Mouse (Mus musculus) liver, embryonic 14.5 days (tissue): ENCODE measurements around the gene Tmtc1. TPM values are rescaled to one million over a fixed set of nuclear protein-coding genes. Genes with fewer than 3 reads are reported as not detected.

Source experiments
- ATAC-seq: fragments of 200-750 bp; cut with Nextera tagmentation; 2 replicates; pipeline ENCODE4 v1.8.0; 2017; ENCODE audit warnings: moderate number of reproducible peaks, mild to moderate bottlenecking, moderate library complexity; ENCODE audit not compliant: insufficient read depth
- DNase-seq, 3 experiments: peaks; one replicate each; pipeline ENCODE4 v3.0.0-alpha.2; 2012 to 2013; ENCODE audit warnings: low read depth in 3 of 3, low spot score in 3 of 3
- H3K27ac ChIP-seq: fragments of 300-500 bp; sonication (generic); 2 replicates; pipeline ENCODE4 v1.5.1; 2014; ENCODE audit warnings: moderate library complexity, mild to moderate bottlenecking, control low read depth, inconsistent platforms
- H3K27me3 ChIP-seq: fragments of 300-500 bp; sonication (generic); 2 replicates; pipeline ENCODE4 v1.6.1; 2014; ENCODE audit warnings: mild to moderate bottlenecking, low read length, moderate library complexity; ENCODE audit not compliant: control insufficient read depth, insufficient read depth
- H3K36me3 ChIP-seq: fragments of 300-500 bp; sonication (generic); replicated peaks from 2 replicates; pipeline ENCODE4 v1.6.1; 2014; ENCODE audit warnings: low read depth; ENCODE audit not compliant: control insufficient read depth, insufficient read depth
- H3K4me1 ChIP-seq, 2 experiments: fragments of 200-500 bp in 1 of 2; fragments of 300-500 bp in 1 of 2; sonication (generic) in 1 of 2; replicated peaks; 2 replicates each; pipeline ENCODE4 v1.6.1; 2012 to 2014; ENCODE audit warnings: antibody characterized with exemption in 1 of 2, inconsistent platforms in 1 of 2, low read length in 1 of 2; ENCODE audit not compliant: control insufficient read depth in 2 of 2, insufficient read depth in 2 of 2
- H3K4me2 ChIP-seq: fragments of 300-500 bp; sonication (generic); 2 replicates; pipeline ENCODE4 v1.6.1; 2014; ENCODE audit warnings: low read depth, mild to moderate bottlenecking, control low read depth, moderate library complexity
- H3K4me3 ChIP-seq, 2 experiments: fragments of 200-500 bp in 1 of 2; fragments of 300-500 bp in 1 of 2; sonication (generic) in 1 of 2; 2 replicates each; pipeline ENCODE4 v1.5.1; 2012 to 2014; ENCODE audit warnings: low read depth in 2 of 2, low read length in 2 of 2, mild to moderate bottlenecking in 2 of 2, control low read depth in 1 of 2, inconsistent platforms in 1 of 2, moderate library complexity in 1 of 2; ENCODE audit not compliant: insufficient read depth in 1 of 2
- H3K9ac ChIP-seq: fragments of 300-500 bp; sonication (generic); replicated peaks from 2 replicates; pipeline ENCODE4 v1.6.1; 2014; ENCODE audit warnings: mild to moderate bottlenecking, control low read depth, moderate library complexity
- H3K9me3 ChIP-seq: fragments of 300-500 bp; sonication (generic); 2 replicates; pipeline ENCODE4 v1.6.1; 2016; ENCODE audit warnings: low read length, mixed read lengths; ENCODE audit not compliant: control insufficient read depth
- CTCF ChIP-seq: IDR thresholded peaks from 2 replicates; pipeline ENCODE4 v1.5.1; 2016; ENCODE audit warnings: antibody characterized with exemption, low read depth, control low read depth
- EP300 ChIP-seq: IDR thresholded peaks from 2 replicates; pipeline ENCODE4 v1.6.1; 2016; ENCODE audit warnings: antibody characterized with exemption, low read depth
- WGBS: fragments of 180-500 bp; shearing (Covaris S2); extraction: QIAGEN DNeasy Blood & Tissue Kit; methylation state at CpG from one replicate; pipeline ENCODE4 v1.1.7; 2014; ENCODE audit not compliant: insufficient replicate concordance; 5-methylcytosine and 5-hydroxymethylcytosine counted together
- polyA plus RNA-seq, 2 experiments: library from polyadenylated mRNA; depleted of rRNA in 1 of 2; stranded (reverse) in 1 of 2; unstranded in 1 of 2; fragments of >200 nt; fragmentation: Nextera tagmentation in 1 of 2; extraction: Ambion mirVana in 1 of 2; gene quantifications; 2 replicates each; pipeline versions ENCODE4 v1.2.1 to v1.2.3; 2012 to 2014

Gene Tmtc1
- polyA plus RNA-seq, 2 experiments = 0.04 to 0.09 TPM

DNA sequence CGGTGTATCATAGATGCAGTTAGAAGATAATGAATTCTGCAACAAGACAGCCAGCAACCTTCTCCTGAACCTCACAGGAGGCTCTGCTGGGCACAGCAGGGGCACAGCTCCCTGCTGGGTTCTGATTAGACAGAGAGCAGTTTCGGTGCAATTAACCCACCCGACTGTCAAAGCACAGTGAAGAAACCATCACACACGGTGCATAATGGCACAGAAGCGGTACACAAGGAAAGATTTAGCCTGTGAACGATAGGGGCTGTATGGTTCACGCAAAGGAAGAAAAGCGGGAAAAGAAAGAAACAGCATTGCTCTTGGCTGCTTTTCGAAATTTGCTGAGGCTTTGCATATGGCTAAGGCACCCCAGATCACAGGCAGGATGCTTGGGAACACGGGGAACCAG, 52.0 kb downstream of the Tmtc1 start:
- no peaks in the 10 kb centered on the region for H3K4me1 ChIP-seq
- H3K27ac ChIP-seq = no peak overlapping the region
- H3K36me3 ChIP-seq = no peaks in the 10 kb centered on the region
- ATAC-seq (no peak), DNase-seq (no peak)
- H3K4me3 ChIP-seq = no peak overlapping the region
- TF ChIP-seq CTCF (no peak), EP300 (no peak)
- H3K9ac ChIP-seq = no peak overlapping the region
- 51% methylated on average over 10 of the region's 10 CpGs for WGBS
- H3K27me3 ChIP-seq = no peaks in the 10 kb centered on the region
- H3K4me2 ChIP-seq = no peak overlapping the region
- H3K9me3 ChIP-seq = no peaks in the 10 kb centered on the region

DNA sequence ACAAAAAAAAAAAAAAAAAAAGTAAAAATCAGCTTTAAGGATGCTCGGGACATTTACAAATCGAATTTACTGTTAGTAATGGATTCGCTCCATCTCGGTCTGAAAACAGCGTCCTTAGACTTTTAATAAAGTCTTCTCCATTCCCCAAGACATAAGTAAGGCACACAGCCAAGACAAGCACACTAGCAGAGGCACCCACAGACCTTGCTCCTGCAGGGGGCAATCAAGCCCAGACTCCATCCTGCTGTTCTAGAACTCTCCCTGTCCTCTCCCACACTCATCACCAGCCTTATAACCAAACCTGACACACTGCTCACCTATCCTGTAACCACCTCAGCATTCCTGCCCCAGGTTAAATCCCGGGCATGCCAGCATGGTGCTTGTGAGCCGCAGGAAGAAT, 52.9 kb downstream of the Tmtc1 start:
- Histone ChIP-seq H3K4me2 (no peak overlapping the region), H3K36me3 (no peaks in the 10 kb centered on the region), H3K9ac (no peak overlapping the region), H3K9me3 (no peaks in the 10 kb centered on the region), H3K27me3 (no peaks in the 10 kb centered on the region), H3K4me1 (no peaks in the 10 kb centered on the region), H3K4me3 (no peak overlapping the region), H3K27ac (no peak overlapping the region)
- no peak for ATAC-seq
- TF ChIP-seq EP300 (no peak), CTCF (no peak)
- 62% methylated on average over 7 of the region's 7 CpGs for WGBS
- no peak for DNase-seq

DNA sequence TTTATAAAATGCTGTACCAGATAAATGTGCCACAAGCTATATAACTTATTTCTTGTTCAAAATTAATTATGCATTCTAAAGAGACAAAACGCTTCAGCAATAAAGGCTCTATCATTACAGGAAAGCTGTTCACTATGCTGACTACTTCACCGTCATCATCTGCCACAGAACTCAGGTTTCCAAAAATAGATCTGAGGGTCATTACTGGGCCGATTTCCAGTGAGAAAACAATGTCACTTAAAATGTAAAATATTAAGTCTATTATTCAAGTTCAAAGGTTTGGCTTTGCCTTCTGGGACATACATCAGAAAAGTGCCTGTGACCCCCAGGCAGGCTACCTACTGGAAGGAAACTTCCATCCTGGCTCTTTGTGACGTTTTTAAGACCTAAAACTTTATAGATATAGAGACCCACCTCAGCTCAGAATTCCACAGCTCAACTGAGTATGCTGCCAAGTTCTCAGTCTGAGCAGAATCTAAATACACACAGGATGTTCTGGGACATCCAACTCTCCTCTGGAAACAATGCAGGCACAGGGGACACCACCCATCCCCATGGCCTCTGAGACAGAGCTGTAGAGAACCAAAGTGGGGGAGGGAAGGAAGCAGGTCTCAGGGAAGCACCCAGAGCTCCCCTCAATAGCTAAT, 53.4 kb downstream of the Tmtc1 start:
- TF ChIP-seq CTCF (no peak), EP300 (no peak)
- H3K9ac ChIP-seq = no peak overlapping the region
- H3K36me3 ChIP-seq = no peaks in the 10 kb centered on the region
- no peak for DNase-seq
- H3K4me3 ChIP-seq = no peak overlapping the region
- H3K4me1 ChIP-seq = no peaks in the 10 kb centered on the region
- H3K27me3 ChIP-seq = no peaks in the 10 kb centered on the region
- no peak overlapping the region for H3K4me2 ChIP-seq
- no peaks in the 10 kb centered on the region for H3K9me3 ChIP-seq
- H3K27ac ChIP-seq = no peak overlapping the region
- WGBS = 31% methylated on average over 4 of the region's 4 CpGs
- no peak for ATAC-seq

DNA sequence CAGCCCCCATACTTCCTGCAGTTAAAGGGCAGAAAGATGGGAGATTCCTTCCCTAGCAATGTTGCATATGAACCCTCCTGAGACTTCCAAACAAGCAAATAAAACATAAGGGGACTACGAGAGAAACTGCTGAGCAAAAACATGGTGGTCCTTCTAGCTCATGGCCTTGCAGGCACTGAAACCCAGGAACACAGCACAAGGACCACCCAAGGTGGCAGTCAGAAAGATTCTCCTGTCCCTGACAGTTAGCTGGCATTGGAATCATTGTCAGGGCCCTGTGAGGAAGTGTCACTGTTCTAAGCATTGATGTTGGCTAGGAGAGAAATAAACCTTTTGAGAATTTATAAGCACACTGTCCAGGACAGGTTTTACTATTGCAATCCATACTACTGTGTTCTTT, 56.2 kb downstream of the Tmtc1 start:
- Histone ChIP-seq H3K9me3 (no peaks in the 10 kb centered on the region), H3K36me3 (no peaks in the 10 kb centered on the region), H3K9ac (no peak overlapping the region), H3K4me3 (no peak overlapping the region), H3K4me1 (no peaks in the 10 kb centered on the region), H3K27me3 (no peaks in the 10 kb centered on the region), H3K4me2 (no peak overlapping the region), H3K27ac (no peak overlapping the region)
- DNase-seq = no peak
- ATAC-seq = no peak
- no peak for TF ChIP-seq CTCF
- no peak for TF ChIP-seq EP300
- WGBS = 41% methylated on average over 1 of the region's 1 CpGs

DNA sequence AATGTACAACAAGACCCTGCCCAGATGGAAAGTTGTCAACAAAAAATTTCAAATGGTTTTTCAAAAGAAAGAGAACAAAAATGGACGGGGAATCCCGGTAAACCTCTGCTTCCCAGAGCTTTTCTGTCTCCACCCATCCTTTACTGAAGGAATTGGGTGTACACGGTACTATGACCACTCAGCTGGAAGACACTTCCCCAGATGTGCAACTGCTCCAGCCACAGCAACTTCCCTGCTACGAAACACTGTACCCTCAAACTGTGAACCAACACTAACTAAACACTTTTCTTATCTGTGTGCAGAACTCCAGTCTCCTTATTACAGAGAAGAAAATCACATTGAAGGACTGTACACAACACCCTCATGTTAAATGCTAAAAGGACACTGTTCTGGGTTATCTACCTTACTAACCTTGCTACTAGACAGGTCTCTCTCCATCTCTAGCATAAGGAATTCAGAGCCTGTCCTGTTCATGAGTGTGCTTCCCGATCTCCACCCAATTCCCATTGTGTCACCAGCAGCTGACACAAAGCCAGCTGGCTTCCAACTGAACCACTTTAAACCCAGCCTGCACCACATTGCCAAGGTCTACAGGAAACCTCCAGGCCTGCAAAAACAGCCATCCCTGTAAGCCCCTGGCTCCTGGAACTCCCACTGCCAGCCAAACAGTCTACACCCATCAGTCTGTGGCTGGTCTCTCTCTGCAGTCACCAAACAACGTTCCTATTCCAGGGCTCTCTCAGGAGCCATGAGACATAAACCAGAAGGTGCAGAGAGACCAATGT, 59.9 kb downstream of the Tmtc1 start:
- no peak overlapping the region for H3K4me3 ChIP-seq
- WGBS = 45% methylated on average over 6 of the region's 6 CpGs
- no peaks in the 10 kb centered on the region for H3K9me3 ChIP-seq
- no peaks in the 10 kb centered on the region for H3K27me3 ChIP-seq
- no peaks in the 10 kb centered on the region for H3K36me3 ChIP-seq
- DNase-seq (no peak), ATAC-seq (no peak)
- no peaks in the 10 kb centered on the region for H3K4me1 ChIP-seq
- H3K4me2 ChIP-seq = no peak overlapping the region
- TF ChIP-seq EP300 = no peak
- no peak overlapping the region for H3K27ac ChIP-seq
- no peak overlapping the region for H3K9ac ChIP-seq
